Mouse (Mus musculus): ENCODE measurements around the gene Syndig1. TPM values are rescaled to one million over a fixed set of nuclear protein-coding genes. Genes with fewer than 3 reads are reported as not detected.

The Syndig1 gene
- 10 to 100 TPM; 47.0 to 50.1 TPM for total RNA-seq (2021)
- long read RNA-seq, experiment 1, transcript Syndig1-202 (4 exons, 2,050 nt), result major isoform, 27 of 44 reads
- long read RNA-seq, experiment 1, partial matches to known transcripts, result 2 of 44 reads
- long read RNA-seq, experiment 1, other reads (novel, unspliced or antisense), result 15 of 44 reads
- long read RNA-seq, experiment 2, transcript Syndig1-202 (4 exons, 2,050 nt), result major isoform, 26 of 46 reads
- long read RNA-seq, experiment 2, partial matches to known transcripts, result 7 of 46 reads
- long read RNA-seq, experiment 2, other reads (novel, unspliced or antisense), result 13 of 46 reads

DNA sequence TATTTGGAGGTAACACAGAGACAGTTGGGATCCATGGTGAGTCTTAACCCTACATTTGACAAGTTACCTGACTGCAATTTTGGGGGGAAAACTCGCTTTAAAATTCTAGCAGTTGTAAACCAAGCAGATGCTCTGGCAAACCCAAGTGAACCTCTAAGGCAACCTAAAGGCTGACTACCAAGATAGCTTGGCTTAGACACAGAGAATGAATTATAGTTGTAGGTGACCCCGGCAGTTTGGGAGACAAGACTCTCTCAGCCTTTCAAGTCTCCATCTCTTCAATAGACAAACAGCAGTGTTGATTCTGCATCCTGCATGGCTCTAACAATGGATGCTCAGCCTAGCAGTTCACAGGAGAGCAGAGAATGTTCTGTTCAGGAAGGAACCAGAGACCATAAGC is at the start of gene Syndig1:
TSS of gene Syndig1 (plus strand) at position 301 of the 400 bp plus-strand sequence.
- no peak for DNase-seq (ENCODE audit: low spot score in 2 of 2)

DNA sequence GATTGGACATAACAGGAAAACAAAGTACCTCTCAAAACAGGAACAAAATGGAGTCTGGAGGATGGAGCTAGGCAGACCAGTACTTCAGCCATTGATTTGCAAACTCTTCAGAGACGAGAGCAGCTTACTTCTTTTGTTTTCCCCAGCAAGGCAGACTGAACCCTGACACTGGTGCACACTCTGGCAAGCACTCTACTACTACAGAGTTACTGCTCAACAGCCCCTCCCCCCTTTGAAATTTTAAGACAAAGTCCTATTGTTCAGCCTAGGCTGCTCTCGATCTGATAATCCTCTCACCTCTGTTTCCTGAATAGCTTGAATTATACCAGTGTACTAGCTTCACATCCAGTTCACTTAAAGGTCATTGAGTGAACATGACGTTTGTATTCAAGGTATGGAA is 30.4 kb upstream of the Syndig1 start:
- DNase-seq (ENCODE audit: low spot score in 2 of 2), result no peak

DNA sequence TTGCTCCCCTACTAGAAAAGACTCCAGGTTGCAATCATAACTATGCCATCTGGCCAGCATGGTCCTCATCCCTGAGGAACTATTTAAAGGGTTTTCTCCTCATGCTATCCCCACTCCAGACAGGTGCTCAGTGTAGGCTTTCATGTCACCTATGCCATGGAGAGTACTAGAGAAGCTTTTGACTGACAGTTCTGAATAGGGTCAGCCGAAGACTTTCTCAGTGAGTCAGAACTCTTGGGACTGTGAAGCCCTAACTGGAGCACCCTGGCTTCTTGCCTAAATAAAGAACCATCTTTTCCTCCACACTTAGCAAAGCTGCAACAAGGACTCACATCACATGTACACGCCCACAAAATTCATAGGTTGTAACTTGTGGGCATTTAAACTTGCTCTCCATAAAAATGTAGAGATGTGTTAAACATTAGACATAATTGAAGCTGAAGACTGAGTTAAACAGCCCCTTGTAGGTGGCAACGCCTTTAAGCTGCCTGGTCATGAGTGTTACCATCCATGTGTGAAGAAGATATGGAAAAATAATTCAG is 24.3 kb upstream of the Syndig1 start:
- no peak for DNase-seq (ENCODE audit: low spot score in 2 of 2)

DNA sequence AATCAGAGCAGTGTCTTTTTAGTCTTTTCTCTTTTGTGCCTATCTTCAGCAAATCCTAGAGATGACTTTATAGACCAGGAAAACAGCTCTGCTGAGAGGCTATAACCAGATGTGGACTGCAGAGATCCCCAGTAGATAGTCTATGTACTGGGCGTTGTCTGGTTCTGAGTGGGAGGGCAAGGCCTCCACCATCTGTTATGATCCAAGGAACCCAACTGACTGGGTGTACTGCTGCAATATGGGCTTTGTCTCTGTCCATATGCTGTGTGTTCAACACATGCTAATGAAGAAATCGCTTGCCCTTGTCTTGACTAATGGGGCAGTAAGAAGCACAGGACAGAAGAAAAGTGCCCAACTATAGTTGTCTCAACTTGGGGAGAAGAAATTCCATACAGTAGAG is 23.8 kb upstream of the Syndig1 start:
- no peak for DNase-seq (ENCODE audit: low spot score in 2 of 2)

DNA sequence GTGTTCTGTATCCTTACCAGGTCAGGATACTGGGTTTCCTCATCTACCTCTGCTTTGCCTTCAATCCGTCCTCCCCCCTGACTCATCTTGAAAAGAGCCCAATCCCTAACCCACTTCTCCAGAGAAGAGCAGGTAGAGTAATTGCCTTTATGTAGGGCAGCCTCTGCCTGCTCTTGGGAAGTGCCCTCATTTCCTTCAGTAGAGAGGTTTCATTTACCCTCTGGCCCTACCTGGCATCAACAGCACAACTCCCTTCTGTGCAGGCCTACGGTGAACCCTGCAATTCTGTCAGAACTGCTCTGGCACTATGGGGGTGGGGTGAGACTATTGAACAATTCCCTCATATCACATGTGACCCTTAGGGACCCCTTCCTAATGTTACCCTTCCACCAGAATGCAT is 16.1 kb upstream of the Syndig1 start:
- no peak for DNase-seq (ENCODE audit: low spot score in 2 of 2)

DNA sequence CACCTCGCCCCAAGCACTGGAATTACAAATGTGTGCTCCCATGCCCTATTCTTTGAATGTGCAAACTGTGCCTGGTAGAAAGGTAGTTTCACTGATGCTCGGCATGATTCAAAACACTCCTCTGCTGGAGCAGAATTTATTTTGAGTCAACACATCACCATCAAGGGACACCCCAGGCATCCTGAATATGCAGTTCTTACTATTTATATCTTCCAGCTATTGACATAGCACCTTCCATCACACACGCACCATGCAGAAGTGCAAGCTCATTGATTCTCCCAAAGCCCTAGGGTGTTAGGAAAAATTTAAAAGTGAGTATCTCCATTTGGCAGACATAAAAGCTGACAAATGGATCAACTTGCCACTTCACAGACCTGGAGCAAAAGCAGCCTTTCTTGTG is 10.6 kb upstream of the Syndig1 start:
- no peak for DNase-seq (ENCODE audit: low spot score in 2 of 2)

DNA sequence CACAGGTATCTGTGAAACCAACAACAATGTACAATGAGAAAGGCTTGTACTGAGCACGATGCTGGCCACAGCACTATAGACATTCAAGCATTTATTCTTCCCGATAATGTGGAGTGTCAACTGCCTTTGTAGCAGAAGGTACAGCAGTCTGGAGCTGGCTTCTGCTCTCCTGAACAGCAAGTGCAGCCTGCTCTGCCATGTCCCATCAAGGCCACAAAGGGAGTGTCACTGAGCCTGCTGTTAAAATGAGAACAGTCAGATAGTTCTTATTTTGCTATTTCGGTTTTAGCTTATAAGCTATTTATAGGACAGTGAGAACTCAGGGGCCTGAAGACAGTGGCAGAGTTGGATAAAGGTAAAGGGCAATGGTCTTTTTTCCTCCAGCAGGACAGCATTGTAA is 9.3 kb upstream of the Syndig1 start:
- DNase-seq (ENCODE audit: low spot score in 2 of 2), result peak in 1 of 2 experiments; percentile 42

DNA sequence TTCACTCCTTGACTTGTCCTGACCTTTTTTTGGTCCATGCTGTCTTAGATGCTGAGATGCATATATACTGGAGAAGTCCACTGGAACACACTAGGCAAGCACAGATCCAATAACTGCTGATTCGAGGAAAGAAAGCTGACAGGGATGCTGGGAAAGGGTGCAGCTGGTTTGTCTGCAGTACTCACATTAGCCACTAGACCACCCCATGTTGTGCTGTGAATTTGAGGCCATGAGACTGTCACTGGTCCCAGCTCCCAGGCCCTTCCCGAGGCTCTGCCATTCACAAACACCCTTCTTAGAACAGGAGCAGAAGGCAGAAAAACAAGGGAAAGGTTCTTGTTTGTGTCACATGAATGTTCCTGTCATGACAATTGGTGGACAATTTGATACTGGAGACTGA is 8.8 kb upstream of the Syndig1 start:
- DNase-seq (ENCODE audit: low spot score in 2 of 2), result no peak

DNA sequence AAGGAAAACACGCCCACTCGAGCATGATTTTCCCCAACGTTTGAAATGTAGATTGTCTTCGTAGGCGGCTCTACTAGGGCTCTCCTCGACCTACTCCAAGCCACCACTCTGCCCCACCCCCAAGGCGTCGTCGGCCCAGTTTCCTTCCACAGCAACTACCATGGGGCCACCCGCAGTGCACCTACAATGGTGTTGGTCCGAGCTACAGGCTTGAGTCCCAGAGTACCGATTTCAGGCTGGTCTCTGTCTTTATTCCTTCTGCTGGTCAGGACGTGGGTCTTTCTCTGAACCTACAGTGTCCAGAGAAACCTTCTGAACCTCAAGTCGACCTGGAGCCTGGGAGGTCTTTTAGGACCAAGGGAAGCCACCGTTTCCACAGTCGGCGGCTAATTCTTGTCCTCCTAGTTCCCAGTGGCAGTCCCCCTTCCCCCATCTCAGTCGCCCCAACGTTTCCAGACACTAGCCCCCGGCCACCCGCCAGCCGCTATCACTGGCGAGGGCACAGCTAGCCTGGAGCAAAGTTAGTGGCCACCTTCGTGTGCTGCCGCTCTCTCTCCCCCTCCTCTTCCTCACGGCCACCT is 1.0 kb downstream of the Syndig1 start:
- DNase-seq (ENCODE audit: low spot score in 2 of 2), result no peak

DNA sequence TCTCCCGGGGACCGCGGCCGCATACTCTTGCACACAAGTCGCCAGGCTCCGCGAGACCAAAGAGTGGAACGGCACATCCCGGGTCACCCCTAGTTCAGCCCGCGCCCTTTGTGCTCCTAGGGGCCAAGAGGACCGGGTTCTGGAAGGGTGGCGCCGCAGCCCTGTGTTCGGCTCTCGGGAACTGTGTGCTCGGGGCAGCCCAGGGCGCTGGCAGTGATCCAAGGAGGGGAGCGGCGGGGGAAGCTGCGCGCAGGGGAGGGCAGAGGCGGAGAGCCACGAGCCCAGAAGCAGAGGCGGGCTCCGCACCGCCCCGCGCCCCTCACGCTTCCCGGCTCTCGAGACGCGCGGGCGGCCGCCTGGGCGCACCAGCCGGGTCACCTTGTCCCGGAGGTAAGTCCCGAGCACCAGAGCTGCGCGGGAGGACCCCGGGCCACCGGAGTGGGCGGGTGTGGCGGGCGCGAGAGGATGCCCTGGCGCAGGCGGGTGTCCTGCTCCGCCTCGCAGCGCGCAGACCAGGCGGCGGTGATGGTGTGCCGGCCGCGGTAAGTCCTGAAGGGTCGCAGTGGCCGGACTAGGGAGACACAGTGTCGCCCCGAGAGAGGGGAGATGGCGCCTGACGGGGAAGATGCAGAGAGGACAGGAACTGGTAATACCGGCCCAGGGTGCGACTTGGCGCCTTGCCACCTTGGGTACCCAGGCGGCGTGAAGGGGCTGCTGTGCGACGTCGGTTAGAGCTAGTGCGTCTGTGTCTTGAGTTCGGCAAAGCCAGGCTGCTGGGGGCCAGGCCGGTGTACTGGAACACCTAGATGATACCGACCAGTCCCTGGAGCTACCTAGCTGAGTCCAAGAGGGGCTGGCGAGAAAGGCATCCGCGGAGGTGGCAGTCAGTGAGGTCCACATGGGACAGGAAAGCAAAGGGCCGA is 1.8 kb downstream of the Syndig1 start, which contains the start of gene C530025M09Rik:
TSS of gene C530025M09Rik (minus strand) at position 678 of the 923 bp plus-strand sequence.
- DNase-seq (ENCODE audit: low spot score in 2 of 2), result peak; percentile 52 to 59

DNA sequence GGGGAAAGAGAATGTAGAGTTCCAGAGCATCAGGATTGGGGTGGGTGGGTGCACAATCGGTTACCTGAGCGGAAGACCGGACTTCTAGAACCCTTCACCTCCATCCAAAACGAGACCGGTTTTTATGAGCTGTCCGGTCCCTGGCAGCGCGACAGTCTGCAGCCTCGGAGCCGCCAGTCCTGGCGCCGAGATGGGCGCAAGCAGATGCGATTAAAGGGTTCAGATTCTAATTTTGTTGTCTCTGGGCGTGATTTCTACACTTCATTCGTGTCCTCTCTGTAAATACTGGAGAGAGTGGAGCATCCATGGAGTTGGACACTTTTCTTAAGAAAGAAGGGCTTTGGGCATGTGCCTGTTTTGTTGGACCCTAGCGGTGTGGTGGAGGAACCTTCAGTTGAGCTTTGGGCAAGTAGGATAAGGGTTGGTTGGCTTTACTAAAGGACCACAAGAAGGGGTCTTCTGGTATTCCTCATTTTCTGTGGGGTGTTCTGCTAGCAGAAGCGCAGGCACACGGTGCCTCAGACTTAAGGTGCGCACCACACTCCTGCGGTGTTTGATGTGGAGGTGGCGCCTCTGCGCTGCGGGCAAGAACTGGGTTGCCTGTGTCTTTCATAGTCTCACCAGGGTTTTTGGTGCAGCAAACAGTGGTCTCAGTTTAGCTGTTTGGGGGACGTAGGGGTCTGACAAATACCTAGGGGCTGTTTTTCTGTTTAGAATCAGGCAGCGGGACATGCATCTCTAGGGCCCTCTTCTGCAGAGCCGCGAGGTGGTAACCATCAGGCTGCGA is 2.6 kb downstream of the Syndig1 start:
- DNase-seq (ENCODE audit: low spot score in 2 of 2), result peak; percentile 36 to 45

DNA sequence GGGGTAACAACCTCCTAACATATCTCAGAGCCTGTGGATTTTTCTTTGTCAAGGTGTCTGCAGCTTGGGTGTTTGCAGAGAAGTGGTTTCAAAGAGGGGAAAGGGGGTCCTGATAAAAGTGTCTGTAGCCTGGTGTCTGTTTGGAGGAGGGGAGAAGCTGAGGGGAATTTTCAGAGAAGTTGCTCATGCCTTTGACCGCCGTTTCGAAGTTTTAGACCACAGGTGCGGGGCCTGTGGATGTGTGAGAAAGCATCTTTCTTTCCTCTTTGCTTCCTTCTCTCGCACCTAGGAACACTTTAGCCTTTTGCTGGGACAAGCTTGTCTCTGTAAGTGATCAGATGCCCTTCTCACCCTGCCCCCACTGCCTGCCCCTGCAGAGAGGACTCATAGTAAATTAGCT is 3.3 kb downstream of the Syndig1 start:
- no peak for DNase-seq (ENCODE audit: low spot score in 2 of 2)

DNA sequence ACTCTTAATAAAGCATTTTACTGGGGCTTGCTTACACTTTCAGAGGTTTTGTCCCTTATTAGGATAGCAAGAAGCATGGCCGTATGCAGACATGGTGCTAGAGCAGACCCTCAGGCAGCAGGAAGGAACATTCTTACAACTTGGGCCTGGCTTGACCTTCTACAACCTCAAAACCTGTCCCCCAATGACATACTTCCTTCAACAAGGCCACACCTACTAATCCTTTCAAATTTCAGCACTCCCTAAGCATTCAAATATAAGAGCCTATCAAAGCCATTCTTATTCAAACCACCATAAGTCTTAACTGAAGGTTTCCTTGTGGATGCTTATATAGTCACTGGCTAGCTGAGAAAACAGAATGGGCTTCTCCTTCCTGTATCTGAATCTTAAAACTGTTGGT is 6.1 kb downstream of the Syndig1 start:
- DNase-seq (ENCODE audit: low spot score in 2 of 2), result no peak

DNA sequence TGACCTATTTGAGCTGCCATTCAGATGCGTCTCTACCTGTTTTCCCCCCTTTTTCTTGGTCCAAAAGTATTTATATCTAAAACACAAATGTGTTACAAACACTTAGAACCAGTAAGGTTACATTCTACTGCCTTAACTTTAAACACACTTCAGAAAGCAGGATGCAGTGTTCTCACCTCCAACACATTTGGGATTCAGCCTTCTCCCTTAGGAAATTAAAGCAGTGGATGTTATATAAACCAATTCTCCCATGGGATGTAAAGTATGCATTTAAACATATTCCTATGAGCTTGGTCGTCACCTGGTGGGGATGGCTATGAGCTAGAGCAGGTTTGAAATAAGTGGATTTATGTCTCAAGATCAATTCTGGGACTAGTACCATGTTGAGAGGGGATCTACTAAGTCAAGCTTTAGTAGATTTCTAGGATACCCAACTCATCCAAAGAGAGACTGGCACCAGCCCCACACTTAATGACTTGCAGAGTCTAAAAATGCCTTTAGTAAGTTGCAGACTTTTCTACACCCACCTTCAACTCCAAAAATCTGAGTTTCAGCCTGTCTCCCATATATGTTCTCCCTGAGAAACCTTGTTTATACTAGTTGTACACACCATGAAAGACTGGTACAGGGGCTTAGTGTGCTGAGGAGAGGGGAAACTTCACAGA is 7.6 kb downstream of the Syndig1 start:
- no peak for DNase-seq (ENCODE audit: low spot score in 2 of 2)

DNA sequence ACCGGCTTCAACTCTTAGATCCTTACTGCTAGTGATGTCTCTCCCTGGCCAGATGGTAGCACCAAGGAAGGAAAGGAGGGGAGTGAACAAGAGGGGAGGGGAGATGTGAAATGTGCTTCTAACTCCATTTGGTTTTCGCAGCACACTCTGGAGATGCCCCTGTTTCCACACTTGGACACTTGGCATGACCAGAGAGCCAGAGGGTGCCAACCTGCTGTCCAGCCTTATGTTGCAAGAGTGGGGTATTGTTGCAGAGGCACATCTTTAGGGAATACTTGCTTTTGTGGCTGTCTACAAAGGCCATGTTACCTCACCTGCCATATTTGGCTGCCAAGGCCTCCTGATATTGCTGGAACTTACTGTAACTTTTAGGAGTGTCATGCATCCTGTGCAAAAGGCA is 10.7 kb downstream of the Syndig1 start:
- DNase-seq (ENCODE audit: low spot score in 2 of 2), result no peak

DNA sequence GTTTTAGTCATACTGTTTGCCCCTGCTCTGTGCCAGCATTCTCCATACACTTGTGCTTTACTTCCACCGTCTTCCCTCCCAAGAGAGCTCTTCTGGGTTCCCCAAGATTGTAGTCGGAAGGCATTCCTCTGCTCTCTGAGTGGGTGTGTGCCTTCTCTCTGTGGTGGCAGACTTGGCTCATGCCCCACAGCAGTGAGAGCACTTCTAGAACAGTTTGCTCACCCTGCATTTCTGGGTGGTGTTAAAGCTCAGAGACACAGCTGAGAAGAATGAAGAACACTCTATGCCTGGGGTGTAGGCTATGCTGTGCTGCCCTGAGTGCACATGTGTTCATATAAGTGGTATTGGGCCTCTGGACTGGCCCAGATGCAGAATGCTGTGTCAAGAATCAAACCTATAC is 15.6 kb downstream of the Syndig1 start:
- DNase-seq (ENCODE audit: low spot score in 2 of 2), result peak in 1 of 2 experiments; percentile 33

DNA sequence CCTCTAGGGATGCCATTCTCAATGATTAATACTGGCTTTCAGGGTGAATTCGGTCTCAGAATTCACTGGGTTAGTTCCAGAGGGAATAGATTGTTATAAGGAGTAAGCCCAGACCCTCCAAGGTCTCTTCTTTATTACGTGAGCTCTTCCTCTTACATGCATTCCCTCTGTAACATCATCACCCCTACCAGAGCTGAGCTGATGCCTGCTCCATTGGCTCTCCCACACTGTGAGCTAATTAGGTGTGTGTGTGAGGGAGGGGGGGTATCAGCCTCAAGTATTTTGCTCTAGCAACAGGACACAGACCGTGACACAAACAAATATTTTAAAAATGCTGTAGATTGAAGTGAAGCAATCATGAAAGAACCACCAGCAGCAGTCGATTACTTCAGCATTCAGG is 19.8 kb downstream of the Syndig1 start:
- DNase-seq (ENCODE audit: low spot score in 2 of 2), result no peak

DNA sequence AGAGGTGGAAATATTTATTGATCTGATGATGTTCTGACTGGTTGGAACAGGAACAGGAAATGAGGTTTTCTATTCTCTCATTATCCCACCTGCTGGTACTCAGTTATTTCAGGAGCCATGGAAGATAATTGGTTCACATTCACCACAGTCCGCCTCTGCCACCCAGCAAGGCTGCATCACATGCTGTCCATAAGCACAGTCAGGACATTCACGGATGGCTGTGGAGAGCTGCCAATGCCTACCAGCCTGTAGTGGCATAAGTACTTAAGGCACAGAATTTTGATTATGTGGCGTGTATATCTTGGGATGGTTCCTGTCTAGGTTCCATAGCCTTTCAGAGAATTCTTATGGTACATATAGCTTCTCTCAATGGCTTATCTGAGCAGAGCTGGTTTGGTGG is 32.0 kb downstream of the Syndig1 start:
- DNase-seq (ENCODE audit: low spot score in 2 of 2), result no peak

DNA sequence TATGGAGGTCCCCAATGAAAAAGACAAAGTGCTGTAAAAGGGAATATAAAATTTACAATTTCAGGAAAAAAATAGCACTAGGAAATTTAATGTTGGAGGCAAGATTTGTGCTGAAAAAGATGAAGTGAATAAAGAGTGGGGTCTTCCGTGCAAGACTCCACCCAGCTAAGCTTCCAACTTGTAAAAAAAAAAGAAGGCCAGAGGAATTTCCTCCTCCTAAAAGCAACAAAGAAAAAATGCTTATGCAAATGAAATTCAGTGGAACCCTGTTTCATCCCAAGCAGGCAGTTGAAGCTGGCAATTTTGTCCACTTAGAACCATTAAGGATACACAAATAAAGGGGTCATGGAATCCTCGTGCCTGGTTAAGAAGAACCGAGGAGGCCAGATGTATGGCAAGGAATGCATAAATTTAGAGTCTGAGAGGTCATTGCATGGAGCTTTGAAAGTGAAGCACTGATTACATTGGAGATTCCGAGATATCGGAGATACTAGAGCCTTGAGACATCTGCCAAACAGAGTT is 37.0 kb downstream of the Syndig1 start:
- no peak for DNase-seq (ENCODE audit: low spot score in 2 of 2)

DNA sequence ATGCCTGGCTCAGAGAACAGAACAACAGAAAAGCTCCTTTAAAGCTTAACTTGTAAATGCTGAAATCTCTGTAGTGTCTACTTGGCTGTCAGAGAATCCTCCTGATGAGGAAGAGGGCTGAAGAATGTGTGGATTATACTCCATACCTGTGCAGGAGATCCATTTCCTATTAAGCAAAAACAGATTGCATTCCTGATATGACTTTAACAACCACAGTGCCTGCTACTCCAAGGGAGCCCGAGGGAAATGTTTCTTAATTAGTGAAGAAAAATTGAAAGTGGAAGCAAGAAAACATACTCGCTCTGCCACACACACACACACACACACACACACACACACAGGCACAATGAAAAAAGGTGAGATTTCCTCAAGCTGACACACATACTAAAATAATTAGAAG is 41.5 kb downstream of the Syndig1 start:
- DNase-seq (ENCODE audit: low spot score in 2 of 2), result no peak
